In the genomic region with DNA sequence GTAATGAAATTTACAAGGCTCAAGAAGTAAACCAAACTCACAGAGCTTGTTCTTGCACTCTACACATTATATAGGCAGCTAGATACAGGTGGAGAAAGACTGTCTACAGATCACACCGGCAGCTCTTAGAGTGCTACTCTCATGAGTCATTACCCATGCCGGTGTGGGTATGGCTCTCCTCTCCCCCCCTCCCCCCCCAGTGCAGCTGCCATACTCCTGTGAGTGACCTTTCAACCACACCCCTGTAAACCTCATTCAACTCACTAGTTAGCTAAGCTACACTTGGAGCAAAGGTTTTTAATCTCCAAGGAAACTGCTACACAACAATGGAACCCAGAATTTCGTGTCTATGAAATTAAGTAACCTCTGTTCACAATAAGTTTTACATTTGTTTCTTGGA, we compare ENCODE assay signal across 21 mouse cellular contexts. TPM values are rescaled to one million over a fixed set of nuclear protein-coding genes. Genes with fewer than 3 reads are reported as not detected.
A peak's percentile ranks its signal among the peaks of the same experiment; 100 is the strongest.
DNase-seq lines count a peak whose midpoint lies in the region; ATAC-seq and TF ChIP-seq lines count a peak whose summit lies in the region.
"Had no signal": no experiment of that assay in that cellular context is flagged by ENCODE, and none has a peak within 500 bp of the region (broad histone marks: within the 10 kb centered on the region; RNA-seq: fewer than 3 reads in every experiment).

No protein-coding gene starts in this region.

- no peak overlapping the region for H3K27ac ChIP-seq in forebrain, embryonic 16.5 days (ENCODE audit: low read length)
- H3K27ac ChIP-seq: forebrain, embryonic 13.5 days; gastrocnemius, adult 2 months; hindbrain, embryonic 13.5 days; liver, embryonic 13.5 days; midbrain, embryonic 13.5 days; neural tube, embryonic 13.5 days had no signal

- H3K79me2 ChIP-seq in myocyte (ENCODE audit: control insufficient read depth, insufficient read depth) = peaks cover 14% of the 10 kb centered on the region

- intact Hi-C loops in left cerebral cortex, postnatal 14 days (cut with DNase I) = no loop called here

- 67% methylated on average over 3 of the region's 3 CpGs for WGBS in forebrain, embryonic 16.5 days

- no peak overlapping the region for H3K9ac ChIP-seq in forebrain, embryonic 16.5 days (replicated peaks; ENCODE audit: low read depth, low read length)
- H3K9ac ChIP-seq: forebrain, embryonic 13.5 days; hindbrain, embryonic 13.5 days; liver, embryonic 13.5 days; midbrain, embryonic 13.5 days; neural tube, embryonic 13.5 days had no signal

- H3K9me3 ChIP-seq in forebrain, embryonic 16.5 days (ENCODE audit: control insufficient read depth, low read length) = no peaks in the 10 kb centered on the region
- H3K9me3 ChIP-seq: forebrain, embryonic 13.5 days; hindbrain, embryonic 13.5 days; liver, embryonic 13.5 days; megakaryocyte, embryonic 14.5 days; midbrain, embryonic 13.5 days; neural tube, embryonic 13.5 days had no signal

- H3K36me3 ChIP-seq in myocyte (ENCODE audit: control insufficient read depth, insufficient read depth) = no peaks in the 10 kb centered on the region
- H3K36me3 ChIP-seq in forebrain, embryonic 16.5 days (ENCODE audit: control insufficient read depth, insufficient read depth) = no peaks in the 10 kb centered on the region
- H3K36me3 ChIP-seq: hindbrain, embryonic 13.5 days; liver, embryonic 13.5 days; midbrain, embryonic 13.5 days; neural tube, embryonic 13.5 days had no signal

- H3K4me3 ChIP-seq in myocyte = no peak overlapping the region
- H3K4me3 ChIP-seq in forebrain, embryonic 16.5 days (replicated peaks; ENCODE audit: low read length) = no peak overlapping the region
- H3K4me3 ChIP-seq: forebrain, embryonic 13.5 days; gastrocnemius, adult 2 months; hindbrain, embryonic 13.5 days; liver, embryonic 13.5 days; megakaryocyte, embryonic 14.5 days; midbrain, embryonic 13.5 days; neural tube, embryonic 13.5 days had no signal

- ATAC-seq in forebrain, embryonic 16.5 days = no peak
- ATAC-seq: forebrain, embryonic 13.5 days; inflammation-experienced regulatory T-cells, adult 6 months; midbrain, embryonic 13.5 days had no signal

- no peak for TF ChIP-seq POLR2A in myocyte (IDR thresholded peaks at IDR 0.05; ENCODE audit: insufficient read length, low read depth)

- DNase-seq in 3T3-L1 (ENCODE audit: low read depth, low spot score) (peak; percentile 52), R1 (ENCODE audit: low read depth, low spot score) (peak; percentile 71)
- DNase-seq in CD4-positive, CD25-positive, alpha-beta regulatory T cell, adult 2 months (ENCODE audit: low read depth, low spot score) = peak; percentile 59
- no peak for DNase-seq in kidney, adult 11 months
- DNase-seq in testis, postnatal 14 days (ENCODE audit: low spot score) = no peak
- DNase-seq in left cerebral cortex, postnatal 14 days (ENCODE audit: low spot score in 2 of 2) = no peak
- DNase-seq: cerebellum, adult 11-12 months; cerebellum, postnatal 25 days; embryo, embryonic 11 days; gastrocnemius, adult 2 months; kidney, postnatal 36 days; liver, embryonic 13.5 days; lung, adult 2 months had no signal

- peaks cover 6% of the 10 kb centered on the region for H3K4me1 ChIP-seq in forebrain, embryonic 16.5 days (replicated peaks; ENCODE audit: control insufficient read depth, insufficient read depth, low read length)

- H3ac ChIP-seq in myocyte (ENCODE audit: control insufficient read depth, insufficient read length) = no peak overlapping the region

- H3K4me2 ChIP-seq in myocyte (ENCODE audit: low read depth) = peak overlapping the region; percentile 54
- H3K4me2 ChIP-seq in forebrain, embryonic 16.5 days (ENCODE audit: low read length) = no peak overlapping the region
- H3K4me2 ChIP-seq: forebrain, embryonic 13.5 days; hindbrain, embryonic 13.5 days; liver, embryonic 13.5 days; midbrain, embryonic 13.5 days; neural tube, embryonic 13.5 days had no signal

- H3K27me3 ChIP-seq in myocyte (ENCODE audit: control insufficient read depth, insufficient read depth, insufficient read length) = no peaks in the 10 kb centered on the region
- no peaks in the 10 kb centered on the region for H3K27me3 ChIP-seq in forebrain, embryonic 16.5 days (replicated peaks; ENCODE audit: control insufficient read depth, insufficient read depth, low read length)
- H3K27me3 ChIP-seq: forebrain, embryonic 13.5 days; hindbrain, embryonic 13.5 days; liver, embryonic 13.5 days; megakaryocyte, embryonic 14.5 days; midbrain, embryonic 13.5 days; neural tube, embryonic 13.5 days had no signal

TF ChIP-seq in myocyte, 11 proteins besides CTCF, POLR2A, EP300 and RAD21:
- TF ChIP-seq MYOG (IDR thresholded peaks at IDR 0.05; ENCODE audit: control insufficient read depth in 1 of 3, insufficient read depth in 1 of 3, insufficient read length in 2 of 3, low read depth in 2 of 3) (peak in 1 of 3 experiments; percentile 73), POLR2AphosphoS2 (IDR thresholded peaks at IDR 0.05; ENCODE audit: insufficient read length, low read depth) (no peak), MYOD1 (IDR thresholded peaks at IDR 0.05; ENCODE audit: control insufficient read depth in 1 of 3, insufficient read length in 2 of 3, low read depth in 2 of 3) (peak; percentile 37 to 88 (median 54)), CEBPB (IDR thresholded peaks at IDR 0.05; ENCODE audit: insufficient read depth, poor library complexity, severe bottlenecking) (no peak), TCF12 (IDR thresholded peaks at IDR 0.05; ENCODE audit: insufficient read depth, poor library complexity, severe bottlenecking) (no peak)
TF ChIP-seq in myocyte: peak in this region for 2.

RNA-seq across cellular contexts. Expression of gene Capza2, which starts 2.2 kb away (rescaled TPM):
- 66.3 TPM for polyA plus RNA-seq in myocyte (2012; fragmentation: generic; extraction: Trizol)
- 269 and 308 TPM in 2 replicates for polyA plus RNA-seq in forebrain, embryonic 16.5 days (2015; fragmentation: Nextera tagmentation; extraction: Ambion mirVana)
- total RNA-seq in left cerebral cortex, postnatal 14 days (2021) = 100 to 1,000 TPM; 251 to 260 TPM

RNA-seq across cellular contexts. Expression of gene St7, which starts 58.9 kb away (rescaled TPM):
- 8.4 TPM for polyA plus RNA-seq in myocyte (2012; fragmentation: generic; extraction: Trizol)
- 68.0 and 70.6 TPM in 2 replicates for polyA plus RNA-seq in forebrain, embryonic 16.5 days (2015; fragmentation: Nextera tagmentation; extraction: Ambion mirVana)
- total RNA-seq in left cerebral cortex, postnatal 14 days (2021) = 10 to 100 TPM; 36.8 to 38.5 TPM

Comparison
In these comparisons a context has a peak if more than half of its experiments do, and no peak if none do; other contexts are left out.
1. DNase-seq: peak in 3T3-L1 (single experiment), CD4-positive, CD25-positive, alpha-beta regulatory T cell, adult 2 months (single experiment) and R1 (single experiment); none in kidney, adult 11 months (single experiment), testis, postnatal 14 days (single experiment) and left cerebral cortex, postnatal 14 days (0 of 2).